Mouse (Mus musculus) myocyte (in vitro differentiated cells): ENCODE results near the gene Olfr554. TPM values are rescaled to one million over a fixed set of nuclear protein-coding genes. Genes with fewer than 3 reads are reported as not detected.
"Not testable (repeated sequence)": the region's sequence is repeated elsewhere in the genome, so short reads cannot be mapped to it uniquely, and the experiment has no call there.

Experiments
- H3K27me3 ChIP-seq: one replicate; pipeline ENCODE4 v1.6.1; 2011; ENCODE audit not compliant: control insufficient read depth, insufficient read depth, insufficient read length
- H3K36me3 ChIP-seq: one replicate; pipeline ENCODE4 v1.6.1; 2011; ENCODE audit not compliant: control insufficient read depth, insufficient read depth
- H3K4me2 ChIP-seq: one replicate; pipeline ENCODE4 v1.6.1; 2011; ENCODE audit warnings: low read depth, control low read depth
- H3K4me3 ChIP-seq: one replicate; pipeline ENCODE4 v1.5.1; 2011; ENCODE audit warnings: mild to moderate bottlenecking, control low read depth, moderate library complexity
- H3K79me2 ChIP-seq: one replicate; pipeline ENCODE4 v1.6.1; 2011; ENCODE audit not compliant: control insufficient read depth, insufficient read depth
- H3ac ChIP-seq: one replicate; pipeline ENCODE4 v1.6.1; 2011; ENCODE audit not compliant: control insufficient read depth, insufficient read length
- CEBPB ChIP-seq: IDR thresholded peaks from 2 replicates; pipeline ENCODE4 v1.6.1; 2011; ENCODE audit warnings: mild to moderate bottlenecking, moderate library complexity; ENCODE audit not compliant: poor library complexity, insufficient read depth, severe bottlenecking
- E2F4 ChIP-seq: IDR thresholded peaks from one replicate; pipeline ENCODE4 v1.6.1; 2011; ENCODE audit warnings: mild to moderate bottlenecking, control low read depth, moderate library complexity; ENCODE audit not compliant: insufficient read depth
- MAX ChIP-seq: IDR thresholded peaks from one replicate; pipeline ENCODE4 v1.6.1; 2011; ENCODE audit warnings: low read depth, mild to moderate bottlenecking, control low read depth
- MYOD1 ChIP-seq, 3 experiments: IDR thresholded peaks; one replicate each; pipeline ENCODE4 v1.6.1; 2011; ENCODE audit warnings: control low read depth in 2 of 3, low read depth in 2 of 3, mild to moderate bottlenecking in 2 of 3, moderate library complexity in 1 of 3; ENCODE audit not compliant: insufficient read length in 2 of 3, control insufficient read depth in 1 of 3
- MYOG ChIP-seq, 3 experiments: IDR thresholded peaks; one replicate each; pipeline ENCODE4 v1.6.1; 2011; ENCODE audit warnings: control low read depth in 2 of 3, low read depth in 2 of 3, mild to moderate bottlenecking in 2 of 3; ENCODE audit not compliant: insufficient read length in 2 of 3, control insufficient read depth in 1 of 3, insufficient read depth in 1 of 3
- POLR2A ChIP-seq: IDR thresholded peaks from one replicate; pipeline ENCODE4 v1.6.1; 2011; ENCODE audit warnings: low read depth, mild to moderate bottlenecking, control low read depth, moderate library complexity; ENCODE audit not compliant: insufficient read length
- POLR2AphosphoS2 ChIP-seq: IDR thresholded peaks from one replicate; pipeline ENCODE4 v1.6.1; 2011; ENCODE audit warnings: low read depth, control low read depth; ENCODE audit not compliant: insufficient read length
- REST ChIP-seq: IDR thresholded peaks from one replicate; pipeline ENCODE4 v1.6.1; 2011; ENCODE audit warnings: mild to moderate bottlenecking, control low read depth, moderate library complexity; ENCODE audit not compliant: insufficient read depth, insufficient read length
- SRF ChIP-seq: IDR thresholded peaks from one replicate; pipeline ENCODE4 v1.6.1; 2011; ENCODE audit warnings: low read depth; ENCODE audit not compliant: control insufficient read depth, insufficient read length
- TCF12 ChIP-seq: IDR thresholded peaks from one replicate; pipeline ENCODE4 v1.6.1; 2011; ENCODE audit warnings: mild to moderate bottlenecking, control low read depth; ENCODE audit not compliant: poor library complexity, insufficient read depth, severe bottlenecking
- TCF3 ChIP-seq: IDR thresholded peaks from one replicate; pipeline ENCODE4 v1.6.1; 2011; ENCODE audit warnings: low read depth, control low read depth; ENCODE audit not compliant: insufficient read length
- USF1 ChIP-seq: IDR thresholded peaks from one replicate; pipeline ENCODE4 v1.6.1; 2011; ENCODE audit warnings: low read depth, mild to moderate bottlenecking, control low read depth, moderate library complexity
- polyA plus RNA-seq: library from polyadenylated mRNA; unstranded; fragments of >200 nt; fragmentation: generic; extraction: Trizol; gene quantifications from one replicate; pipeline ENCODE4 v1.2.1, GENCODE M21; 2012; ENCODE audit warnings: missing spikeins

Gene Olfr554
- polyA plus RNA-seq, 1 experiment = not detected

GRCm38 (mm10) chr7:102636665-102637064, 1.6 kb upstream of the Olfr554 start:
- Histone ChIP-seq H3K36me3 (no peaks in the 10 kb centered on the region), H3K79me2 (no peaks in the 10 kb centered on the region), H3K27me3 (no peaks in the 10 kb centered on the region), H3ac (no peak overlapping the region), H3K4me2 (no peak overlapping the region), H3K4me3 (no peak overlapping the region)
- TF ChIP-seq CEBPB (no peak), POLR2A (no peak), SRF (no peak), TCF12 (no peak), E2F4 (no peak), USF1 (no peak), MAX (no peak), REST (no peak), POLR2AphosphoS2 (no peak), MYOG (IDR thresholded peaks at IDR 0.05; ENCODE audit: control insufficient read depth in 1 of 3, insufficient read depth in 1 of 3, insufficient read length in 2 of 3, low read depth in 2 of 3) (no peak), TCF3 (no peak), MYOD1 (IDR thresholded peaks at IDR 0.05; ENCODE audit: control insufficient read depth in 1 of 3, insufficient read length in 2 of 3, low read depth in 2 of 3) (no peak)

- not testable (repeated sequence) for H3K27me3 ChIP-seq, H3K79me2 ChIP-seq, H3K36me3 ChIP-seq, H3K4me2 ChIP-seq, H3ac ChIP-seq, H3K4me3 ChIP-seq
These were observed 6.7 kb downstream of the Olfr554 start for GRCm38 (mm10) chr7:102644945-102645344.

- H3K36me3 ChIP-seq = no peaks in the 10 kb centered on the region
- TF ChIP-seq E2F4 (no peak), USF1 (no peak), TCF12 (no peak), MYOG (IDR thresholded peaks at IDR 0.05; ENCODE audit: control insufficient read depth in 1 of 3, insufficient read depth in 1 of 3, insufficient read length in 2 of 3, low read depth in 2 of 3) (no peak), REST (no peak), CEBPB (no peak), SRF (no peak), TCF3 (no peak), MYOD1 (IDR thresholded peaks at IDR 0.05; ENCODE audit: control insufficient read depth in 1 of 3, insufficient read length in 2 of 3, low read depth in 2 of 3) (no peak), POLR2A (no peak), POLR2AphosphoS2 (no peak), MAX (no peak)
- H3K4me2 ChIP-seq = no peak within 1 kb of the TSS
- no peak within 1 kb of the TSS for H3K4me3 ChIP-seq
- no peaks in the 10 kb centered on the region for H3K27me3 ChIP-seq
- no peaks in the 10 kb centered on the region for H3K79me2 ChIP-seq
- no peak within 1 kb of the TSS for H3ac ChIP-seq
These were observed 20.3 kb downstream of the Olfr554 start, which contains the start of gene Olfr555 for GRCm38 (mm10) chr7:102658523-102658922. TSS of gene Olfr555 (plus strand) at chr7:102658823.

- H3K79me2 ChIP-seq = no peaks in the 10 kb centered on the region
- TF ChIP-seq MAX (no peak), MYOD1 (IDR thresholded peaks at IDR 0.05; ENCODE audit: control insufficient read depth in 1 of 3, insufficient read length in 2 of 3, low read depth in 2 of 3) (no peak), SRF (no peak), POLR2A (no peak), E2F4 (no peak), MYOG (IDR thresholded peaks at IDR 0.05; ENCODE audit: control insufficient read depth in 1 of 3, insufficient read depth in 1 of 3, insufficient read length in 2 of 3, low read depth in 2 of 3) (no peak), TCF12 (no peak), POLR2AphosphoS2 (no peak), REST (no peak), TCF3 (no peak), CEBPB (no peak), USF1 (no peak)
- H3K36me3 ChIP-seq = no peaks in the 10 kb centered on the region
- no peak within 1 kb of the TSS for H3ac ChIP-seq
- H3K4me2 ChIP-seq = no peak within 1 kb of the TSS
- no peaks in the 10 kb centered on the region for H3K27me3 ChIP-seq
- H3K4me3 ChIP-seq = no peak within 1 kb of the TSS
These were observed 26.4 kb downstream of the Olfr554 start, which contains the start of gene Olfr556 for GRCm38 (mm10) chr7:102664599-102664998. TSS of gene Olfr556 (plus strand) at chr7:102664899.

GRCm38 (mm10) chr7:102665378-102665777, 27.1 kb downstream of the Olfr554 start:
- H3K4me3 ChIP-seq = no peak overlapping the region
- H3ac ChIP-seq = no peak overlapping the region
- H3K27me3 ChIP-seq = no peaks in the 10 kb centered on the region
- no peak overlapping the region for H3K4me2 ChIP-seq
- H3K79me2 ChIP-seq = no peaks in the 10 kb centered on the region
- TF ChIP-seq E2F4 (no peak), CEBPB (no peak), MYOG (IDR thresholded peaks at IDR 0.05; ENCODE audit: control insufficient read depth in 1 of 3, insufficient read depth in 1 of 3, insufficient read length in 2 of 3, low read depth in 2 of 3) (no peak), TCF3 (no peak), USF1 (no peak), POLR2A (no peak), REST (no peak), TCF12 (no peak), MYOD1 (IDR thresholded peaks at IDR 0.05; ENCODE audit: control insufficient read depth in 1 of 3, insufficient read length in 2 of 3, low read depth in 2 of 3) (no peak), SRF (no peak), MAX (no peak), POLR2AphosphoS2 (no peak)
- no peaks in the 10 kb centered on the region for H3K36me3 ChIP-seq
